Mouse (Mus musculus): ENCODE measurements around the gene Itgae. TPM values are rescaled to one million over a fixed set of nuclear protein-coding genes. Genes with fewer than 3 reads are reported as not detected.
A peak's percentile ranks its signal among the peaks of the same experiment; 100 is the strongest.

The Itgae gene
- polyA plus RNA-seq, 1 experiment from 2014 or later = 0.19 TPM

- Histone ChIP-seq H3K27me3 (replicated peaks) (no peaks in the 10 kb centered on the region), H3K9ac (peak overlapping the region; percentile 98), H3K27ac (ENCODE audit: poor library complexity, severe bottlenecking) (peak overlapping the region; percentile 78), H3K36me3 (peaks cover 30% of the 10 kb centered on the region), H3K9me3 (replicated peaks) (no peaks in the 10 kb centered on the region), H3K4me2 (peak overlapping the region; percentile 81), H3K4me1 (replicated peaks) (peaks cover 39% of the 10 kb centered on the region), H3K4me3 (peak overlapping the region; percentile 95)
- WGBS = 1% methylated on average over 15 of the region's 15 CpGs
- ATAC-seq (ENCODE audit: insufficient number of reproducible peaks, low FRiP score) = no peak
These were observed 85.8 kb downstream of the Itgae start for GRCm38 (mm10) chr11:73176186-73176585.

GRCm38 (mm10) chr11:73176608-73177508 is 86.5 kb downstream of the Itgae start, which contains the start of the genes Emc6 and Tax1bp3:
Gene Emc6 (minus strand): TSS chr11:73177037.
Gene Tax1bp3 (plus strand): TSS chr11:73177083.
- H3K9ac ChIP-seq = peak within 1 kb of the TSS; percentile 98
- peaks cover 36% of the 10 kb centered on the region for H3K4me1 ChIP-seq (replicated peaks)
- ATAC-seq (ENCODE audit: insufficient number of reproducible peaks, low FRiP score) = peak; percentile 97
- H3K4me3 ChIP-seq = peak within 1 kb of the TSS; percentile 95
- H3K9me3 ChIP-seq (replicated peaks) = no peaks in the 10 kb centered on the region
- peak within 1 kb of the TSS; percentile 95 for H3K4me2 ChIP-seq
- no peaks in the 10 kb centered on the region for H3K27me3 ChIP-seq (replicated peaks)
- peak within 1 kb of the TSS; percentile 97 for H3K27ac ChIP-seq (ENCODE audit: poor library complexity, severe bottlenecking)
- under 1% methylated on average over 81 of the region's 81 CpGs for WGBS
- H3K36me3 ChIP-seq = peaks cover 28% of the 10 kb centered on the region

DNA sequence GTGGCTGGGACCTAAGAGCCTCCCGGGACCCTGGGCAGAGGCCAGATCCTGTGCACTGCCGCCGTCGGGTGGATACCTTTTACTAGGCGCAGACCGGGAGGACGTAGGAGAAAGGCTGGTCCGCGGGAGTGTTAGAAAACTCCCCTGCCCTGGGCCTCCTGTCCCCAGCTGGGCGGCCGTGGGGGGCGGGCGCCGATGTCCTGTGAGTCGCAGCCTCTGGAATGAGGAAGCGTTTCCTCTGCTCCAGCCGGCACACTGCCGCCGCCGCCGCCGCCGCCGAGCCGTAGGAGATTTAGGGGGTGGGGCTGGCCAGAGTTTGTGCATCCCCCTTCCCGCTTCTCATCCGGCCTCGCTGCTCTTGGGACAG is 87.1 kb downstream of the Itgae start:
- H3K4me1 ChIP-seq (replicated peaks) = peaks cover 29% of the 10 kb centered on the region
- peak; percentile 84 for ATAC-seq (ENCODE audit: insufficient number of reproducible peaks, low FRiP score)
- WGBS = under 1% methylated on average over 28 of the region's 28 CpGs
- H3K9me3 ChIP-seq (replicated peaks) = no peaks in the 10 kb centered on the region
- H3K27ac ChIP-seq (ENCODE audit: poor library complexity, severe bottlenecking) = peak overlapping the region; percentile 97
- no peaks in the 10 kb centered on the region for H3K27me3 ChIP-seq (replicated peaks)
- peak overlapping the region; percentile 95 for H3K4me2 ChIP-seq
- H3K36me3 ChIP-seq = peaks cover 32% of the 10 kb centered on the region
- peak overlapping the region; percentile 87 for H3K9ac ChIP-seq
- H3K4me3 ChIP-seq = peak overlapping the region; percentile 95

DNA sequence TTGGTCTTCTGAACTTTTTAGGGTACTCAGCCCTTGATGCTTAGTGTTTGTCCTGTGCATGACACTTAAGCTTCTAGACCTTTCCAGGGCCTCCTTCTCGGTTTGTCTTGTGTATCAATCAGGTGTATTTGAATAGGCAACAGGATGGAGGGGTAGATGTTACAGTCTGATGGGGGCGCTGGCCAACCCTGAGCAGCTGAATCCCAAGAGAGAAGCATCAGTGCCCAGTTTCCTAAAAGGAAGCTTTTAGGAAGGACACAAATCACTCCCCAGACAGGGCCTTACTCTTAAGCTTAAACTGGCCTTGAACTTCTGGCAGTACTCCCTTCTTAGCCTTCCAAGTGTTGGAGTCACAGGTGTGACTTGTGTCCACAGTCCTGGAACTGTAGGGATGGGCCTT is 87.5 kb downstream of the Itgae start:
- no peak for ATAC-seq (ENCODE audit: insufficient number of reproducible peaks, low FRiP score)
- WGBS = 5% methylated on average over 2 of the region's 2 CpGs
- Histone ChIP-seq H3K9me3 (replicated peaks) (no peaks in the 10 kb centered on the region), H3K27ac (ENCODE audit: poor library complexity, severe bottlenecking) (peak overlapping the region; percentile 97), H3K9ac (peak overlapping the region; percentile 87), H3K27me3 (replicated peaks) (no peaks in the 10 kb centered on the region), H3K36me3 (peaks cover 35% of the 10 kb centered on the region), H3K4me2 (peak overlapping the region; percentile 95), H3K4me1 (replicated peaks) (peaks cover 27% of the 10 kb centered on the region), H3K4me3 (peak overlapping the region; percentile 95)

DNA sequence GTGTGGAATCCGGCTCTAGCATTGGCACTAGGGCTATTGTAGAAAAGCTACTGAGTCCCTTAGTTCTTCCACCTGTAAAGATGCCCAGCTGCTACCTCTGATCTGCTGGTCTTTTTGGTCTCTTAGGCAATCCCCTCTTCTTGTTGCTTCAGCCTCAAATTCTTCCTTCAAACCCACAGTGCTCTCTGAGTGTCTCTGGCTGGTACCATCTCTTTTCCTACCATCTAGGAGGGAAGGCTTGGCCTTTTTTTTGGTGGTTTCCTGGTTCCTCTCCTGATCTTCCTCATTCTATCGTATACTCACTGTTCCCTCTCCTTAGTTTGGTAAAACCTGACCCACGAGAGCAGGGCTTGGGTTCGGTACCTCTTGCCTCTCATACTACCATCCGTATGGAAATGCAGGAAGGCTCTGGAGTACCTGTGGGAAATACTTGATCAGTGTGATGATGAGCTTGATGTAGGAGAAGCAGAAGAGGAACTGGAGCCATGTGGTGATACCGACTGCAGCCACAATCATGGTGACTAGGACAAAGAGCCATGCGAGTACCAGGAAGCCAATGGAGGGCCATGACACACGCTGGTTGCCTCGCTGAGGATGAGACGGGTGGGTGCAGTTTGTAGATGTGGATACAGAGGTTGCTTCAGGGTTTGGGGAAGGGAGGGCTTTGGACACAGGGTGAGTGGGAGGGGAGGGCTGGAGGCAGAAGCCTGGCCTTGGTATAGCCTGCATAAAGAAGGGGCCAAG is 95.7 kb downstream of the Itgae start:
- Histone ChIP-seq H3K4me2 (no peak overlapping the region), H3K36me3 (peaks cover 77% of the 10 kb centered on the region), H3K4me3 (no peak overlapping the region), H3K9me3 (replicated peaks) (no peaks in the 10 kb centered on the region), H3K4me1 (replicated peaks) (no peaks in the 10 kb centered on the region), H3K9ac (no peak overlapping the region), H3K27ac (ENCODE audit: poor library complexity, severe bottlenecking) (no peak overlapping the region), H3K27me3 (replicated peaks) (no peaks in the 10 kb centered on the region)
- no peak for ATAC-seq (ENCODE audit: insufficient number of reproducible peaks, low FRiP score)
- 88% methylated on average over 10 of the region's 10 CpGs for WGBS

GRCm38 (mm10) chr11:73187231-73187630 is 96.8 kb downstream of the Itgae start:
- Histone ChIP-seq H3K27ac (ENCODE audit: poor library complexity, severe bottlenecking) (no peak overlapping the region), H3K4me3 (no peak overlapping the region), H3K4me2 (no peak overlapping the region), H3K36me3 (peaks cover 82% of the 10 kb centered on the region), H3K4me1 (replicated peaks) (no peaks in the 10 kb centered on the region), H3K27me3 (replicated peaks) (no peaks in the 10 kb centered on the region), H3K9ac (no peak overlapping the region), H3K9me3 (replicated peaks) (no peaks in the 10 kb centered on the region)
- WGBS = 87% methylated on average over 6 of the region's 6 CpGs
- ATAC-seq (ENCODE audit: insufficient number of reproducible peaks, low FRiP score) = no peak

DNA sequence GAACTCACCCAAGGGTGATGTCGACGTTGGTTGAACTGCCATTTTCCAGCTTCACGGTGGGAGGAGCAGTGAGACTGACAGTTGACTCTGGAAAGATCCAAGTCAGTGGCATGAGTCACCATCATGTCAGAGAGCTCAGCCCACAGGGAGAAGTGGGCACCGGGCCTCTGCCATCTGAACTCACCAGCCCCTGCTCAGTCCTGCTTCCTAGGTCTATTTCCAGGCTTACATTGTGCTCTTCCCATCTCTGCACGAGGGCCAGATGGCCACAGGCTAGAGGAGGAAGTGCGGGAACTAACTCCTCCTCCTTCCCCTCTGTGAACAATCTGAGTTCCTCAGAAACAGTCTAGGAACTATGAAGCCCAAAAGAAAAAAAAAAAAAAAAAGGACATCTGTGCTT is 102.7 kb downstream of the Itgae start:
- WGBS = 61% methylated on average over 6 of the region's 6 CpGs
- peaks cover 4% of the 10 kb centered on the region; the same call in 1 of the 2 replicates for H3K4me1 ChIP-seq (replicated peaks)
- H3K27me3 ChIP-seq (replicated peaks) = no peaks in the 10 kb centered on the region
- no peaks in the 10 kb centered on the region for H3K9me3 ChIP-seq (replicated peaks)
- ATAC-seq (ENCODE audit: insufficient number of reproducible peaks, low FRiP score) = no peak
- H3K4me3 ChIP-seq = no peak overlapping the region
- no peak overlapping the region for H3K4me2 ChIP-seq
- peaks cover 41% of the 10 kb centered on the region for H3K36me3 ChIP-seq
- H3K27ac ChIP-seq (ENCODE audit: poor library complexity, severe bottlenecking) = no peak overlapping the region
- H3K9ac ChIP-seq = no peak overlapping the region

GRCm38 (mm10) chr11:73194444-73194843 is 104.1 kb downstream of the Itgae start:
- Histone ChIP-seq H3K4me3 (no peak overlapping the region), H3K4me2 (no peak overlapping the region), H3K27me3 (replicated peaks) (no peaks in the 10 kb centered on the region), H3K27ac (ENCODE audit: poor library complexity, severe bottlenecking) (no peak overlapping the region), H3K36me3 (peaks cover 33% of the 10 kb centered on the region), H3K9me3 (replicated peaks) (no peaks in the 10 kb centered on the region), H3K4me1 (replicated peaks) (peaks cover 6% of the 10 kb centered on the region; the same call in 1 of the 2 replicates), H3K9ac (no peak overlapping the region)
- 64% methylated on average over 2 of the region's 2 CpGs for WGBS
- no peak for ATAC-seq (ENCODE audit: insufficient number of reproducible peaks, low FRiP score)

Other genes starting within 250 kb of the Itgae start
- gene Atp2a3, start 129.4 kb upstream of the Itgae start, polyA plus RNA-seq (2016; fragmentation: Nextera tagmentation; extraction: Ambion mirVana) = 4.8 and 5.7 TPM in 2 replicates
- 2.2 and 2.7 TPM in 2 replicates for gene P2rx1, start 91.5 kb upstream of the Itgae start, polyA plus RNA-seq (2016; fragmentation: Nextera tagmentation; extraction: Ambion mirVana)
- 2.0 and 2.2 TPM in 2 replicates for gene Camkk1, start 71.6 kb upstream of the Itgae start, polyA plus RNA-seq (2016; fragmentation: Nextera tagmentation; extraction: Ambion mirVana)
- gene Ncbp3, start 42.8 kb upstream of the Itgae start, polyA plus RNA-seq (2016; fragmentation: Nextera tagmentation; extraction: Ambion mirVana) = 10.9 and 11.0 TPM in 2 replicates
- gene Haspin, start 47.7 kb downstream of the Itgae start, polyA plus RNA-seq (2016; fragmentation: Nextera tagmentation; extraction: Ambion mirVana) = 13.9 and 14.4 TPM in 2 replicates
- gene P2rx5, start 69.8 kb downstream of the Itgae start, polyA plus RNA-seq (2016; fragmentation: Nextera tagmentation; extraction: Ambion mirVana) = 1.8 and 2.2 TPM in 2 replicates
- gene Emc6, start 86.5 kb downstream of the Itgae start, polyA plus RNA-seq (2016; fragmentation: Nextera tagmentation; extraction: Ambion mirVana) = 97.4 and 101 TPM in 2 replicates
- 239 and 249 TPM in 2 replicates for gene Tax1bp3, start 86.5 kb downstream of the Itgae start, polyA plus RNA-seq (2016; fragmentation: Nextera tagmentation; extraction: Ambion mirVana)
- 13.9 and 15.9 TPM in 2 replicates for gene Ctns, start 108.5 kb downstream of the Itgae start, polyA plus RNA-seq (2016; fragmentation: Nextera tagmentation; extraction: Ambion mirVana)
- 0.36 and 0.54 TPM in 2 replicates for gene Shpk, start 108.9 kb downstream of the Itgae start, polyA plus RNA-seq (2016; fragmentation: Nextera tagmentation; extraction: Ambion mirVana)
- 0.05 TPM in 1 of 2 replicates, not detected in the other for gene Trpv1, start 143.7 kb downstream of the Itgae start, polyA plus RNA-seq (2016; fragmentation: Nextera tagmentation; extraction: Ambion mirVana)
- 0.03 TPM in 2 replicates for gene Trpv3, start 176.8 kb downstream of the Itgae start, polyA plus RNA-seq (2016; fragmentation: Nextera tagmentation; extraction: Ambion mirVana)
- gene Aspa, start 239.0 kb downstream of the Itgae start, polyA plus RNA-seq (2016; fragmentation: Nextera tagmentation; extraction: Ambion mirVana) = not detected in 2 replicates
- gene Gm49340, start 239.2 kb downstream of the Itgae start, polyA plus RNA-seq (2016; fragmentation: Nextera tagmentation; extraction: Ambion mirVana) = not detected in 2 replicates
- gene Spata22, start 239.2 kb downstream of the Itgae start, polyA plus RNA-seq (2016; fragmentation: Nextera tagmentation; extraction: Ambion mirVana) = not detected in 2 replicates